ENCODE assay signal across 25 mouse cellular contexts in the genomic region with DNA sequence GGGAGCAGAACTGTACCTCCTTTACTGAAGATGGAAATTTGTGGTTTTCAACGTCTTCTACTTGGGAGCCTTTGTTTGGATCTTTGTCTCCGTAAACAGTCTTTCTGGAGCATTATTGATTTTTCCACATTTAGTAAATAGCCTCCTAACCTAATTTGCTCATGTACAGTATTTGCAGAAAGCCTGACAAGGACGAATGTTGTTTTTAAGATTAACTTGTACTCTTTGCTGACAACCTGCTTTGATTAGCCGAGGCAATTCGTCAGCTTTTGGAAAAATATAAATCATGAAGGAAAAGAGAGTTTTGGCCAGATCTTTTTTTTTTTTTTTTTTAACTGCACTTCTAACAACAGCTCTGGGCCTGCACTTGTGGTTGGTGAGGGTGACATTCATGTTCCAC. TPM values are rescaled to one million over a fixed set of nuclear protein-coding genes. Genes with fewer than 3 reads are reported as not detected.
"Had no signal": no experiment of that assay in that cellular context is flagged by ENCODE, and none has a peak within 500 bp of the region (broad histone marks: within the 10 kb centered on the region; RNA-seq: fewer than 3 reads in every experiment).

No protein-coding gene starts in this region.

- DNase-seq: gastrocnemius, postnatal 14 days; heart, adult 18-20 months; heart, postnatal 10 days; heart, postnatal 4 days; kidney, adult 18-20 months; kidney, adult 8-10 months; kidney, postnatal 10 days; kidney, postnatal 25 days; kidney, postnatal 4 days; left cerebral cortex, postnatal 4 days had no signal

- H3K4me1 ChIP-seq: hindbrain, embryonic 12.5 days; intestine, embryonic 15.5 days; limb, embryonic 13.5 days; limb, embryonic 15.5 days; liver, embryonic 12.5 days had no signal

- H3K27ac ChIP-seq: heart, embryonic 10.5 days; hindbrain, embryonic 10.5 days; hindbrain, embryonic 12.5 days; hindbrain, embryonic 14.5 days; intestine, embryonic 15.5 days; layer of hippocampus, adult 2 months; limb, embryonic 13.5 days; limb, embryonic 15.5 days; liver, embryonic 12.5 days; liver, embryonic 14.5 days had no signal

- H3K27me3 ChIP-seq: heart, embryonic 12.5 days; hindbrain, embryonic 12.5 days; intestine, embryonic 15.5 days; limb, embryonic 13.5 days; limb, embryonic 15.5 days; liver, embryonic 12.5 days had no signal

- ATAC-seq: hindbrain, embryonic 16.5 days; inflammation-experienced regulatory T-cells, adult 6 months; intestine, embryonic 15.5 days; intestine, postnatal 0 days; liver, embryonic 12.5 days had no signal

- H3K9ac ChIP-seq: heart, embryonic 12.5 days; hindbrain, embryonic 12.5 days; hindbrain, embryonic 14.5 days; intestine, embryonic 15.5 days; limb, embryonic 13.5 days; limb, embryonic 15.5 days; liver, embryonic 12.5 days; liver, embryonic 14.5 days had no signal

- H3K4me3 ChIP-seq: heart, embryonic 10.5 days; heart, embryonic 12.5 days; hindbrain, embryonic 10.5 days; hindbrain, embryonic 12.5 days; intestine, embryonic 15.5 days; layer of hippocampus, adult 2 months; limb, embryonic 13.5 days; limb, embryonic 15.5 days; liver, embryonic 12.5 days had no signal

- H3K36me3 ChIP-seq: heart, embryonic 10.5 days; heart, embryonic 12.5 days; hindbrain, embryonic 10.5 days; hindbrain, embryonic 12.5 days; intestine, embryonic 15.5 days; limb, embryonic 13.5 days; limb, embryonic 15.5 days; liver, embryonic 12.5 days had no signal

RNA-seq across cellular contexts. Expression of gene Sstr4, which starts 55.5 kb away (rescaled TPM):
- total RNA-seq: granulocyte monocyte progenitor cell, adult 5-6 weeks had no signal
- polyA plus RNA-seq: inflammation-experienced regulatory T-cells, adult 6 months; liver, embryonic 14.5 days had no signal
